Mouse (Mus musculus): ENCODE measurements around the gene Ccdc12.

DNA sequence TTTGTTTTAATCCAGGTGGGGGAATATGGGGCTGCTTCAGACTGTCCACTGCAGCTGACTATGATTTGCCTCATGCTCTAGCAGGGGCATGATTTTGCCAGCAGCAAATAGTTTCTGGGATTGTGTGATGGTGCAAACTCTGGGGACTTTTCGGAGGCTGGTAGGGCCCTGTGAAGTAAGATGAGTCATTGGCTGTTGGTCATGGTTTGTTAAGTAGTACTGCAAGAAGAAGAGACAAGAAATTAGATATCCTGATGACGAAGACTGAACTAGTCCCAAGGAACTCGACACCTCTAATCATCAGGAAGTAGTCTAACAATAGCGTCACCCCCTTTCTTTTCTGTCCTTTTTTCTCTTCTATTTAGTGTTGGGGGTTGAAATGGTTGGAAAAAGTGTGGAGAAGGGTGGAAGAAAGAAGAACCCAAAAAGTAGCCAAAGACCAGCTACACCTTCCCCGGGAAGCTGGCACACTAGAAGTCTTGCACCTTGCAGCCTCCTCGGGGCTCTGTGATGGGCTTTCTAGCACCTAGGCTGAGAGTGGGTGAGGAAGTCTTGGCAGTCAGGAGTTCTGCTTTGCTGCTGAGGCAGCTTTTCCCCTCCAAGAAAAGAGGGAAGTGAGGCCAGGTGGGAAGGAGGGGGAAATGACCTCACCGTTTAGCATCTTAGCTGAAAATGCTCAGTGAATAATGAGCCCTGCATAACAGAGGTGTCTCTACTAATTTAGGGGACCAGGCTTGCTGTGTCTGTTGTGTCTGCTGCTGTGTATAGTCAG is 24.6 kb downstream of the Ccdc12 start:
- no peak for TF ChIP-seq CTCF (conservative IDR thresholded peaks at IDR 0.05; ENCODE audit: low read length)
- TF ChIP-seq POU5F1 (IDR thresholded peaks at IDR 0.05; ENCODE audit: borderline replicate concordance, low read length) = no peak
